Mouse (Mus musculus): Measurements from ENCODE around the gene Iffo2. TPM values are rescaled to one million over a fixed set of nuclear protein-coding genes. Genes with fewer than 3 reads are reported as not detected.

Iffo2 gene
- polyA plus RNA-seq, 1 experiment, result 9.5 TPM

DNA sequence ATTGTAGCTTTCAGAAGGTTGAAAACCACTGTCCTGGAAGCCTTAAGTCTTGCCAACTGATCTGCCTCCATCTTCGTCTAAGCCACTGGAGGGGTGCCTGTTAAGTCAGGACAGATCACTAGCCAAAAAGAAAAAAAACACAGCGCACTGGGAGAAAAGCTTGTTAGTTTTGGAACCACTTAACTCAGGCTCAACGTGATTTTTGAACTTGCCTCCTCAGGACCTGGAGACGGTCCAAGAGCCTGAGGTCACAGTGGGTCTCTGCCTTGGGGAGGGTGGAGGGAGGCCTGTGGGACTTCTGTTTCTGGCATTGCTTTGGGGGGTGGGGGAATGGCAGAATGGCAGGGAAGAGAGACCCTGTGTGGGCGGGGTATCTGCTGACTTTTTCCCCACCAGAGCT, 100.8 kb downstream of the Iffo2 start:
- no peak overlapping the region for H3K4me3 ChIP-seq (ENCODE audit: insufficient read depth, low read length)
- H3K4me1 ChIP-seq (ENCODE audit: control insufficient read depth, insufficient read depth, low read length), result no peaks in the 10 kb centered on the region
- TF ChIP-seq CTCF (IDR thresholded peaks at IDR 0.05; ENCODE audit: low read depth, low read length) (no peak), POLR2A (IDR thresholded peaks at IDR 0.05; ENCODE audit: borderline replicate concordance, low read depth, low read length) (no peak)
- H3K27ac ChIP-seq (ENCODE audit: insufficient read depth, low read depth, low read length), result no peak overlapping the region

DNA sequence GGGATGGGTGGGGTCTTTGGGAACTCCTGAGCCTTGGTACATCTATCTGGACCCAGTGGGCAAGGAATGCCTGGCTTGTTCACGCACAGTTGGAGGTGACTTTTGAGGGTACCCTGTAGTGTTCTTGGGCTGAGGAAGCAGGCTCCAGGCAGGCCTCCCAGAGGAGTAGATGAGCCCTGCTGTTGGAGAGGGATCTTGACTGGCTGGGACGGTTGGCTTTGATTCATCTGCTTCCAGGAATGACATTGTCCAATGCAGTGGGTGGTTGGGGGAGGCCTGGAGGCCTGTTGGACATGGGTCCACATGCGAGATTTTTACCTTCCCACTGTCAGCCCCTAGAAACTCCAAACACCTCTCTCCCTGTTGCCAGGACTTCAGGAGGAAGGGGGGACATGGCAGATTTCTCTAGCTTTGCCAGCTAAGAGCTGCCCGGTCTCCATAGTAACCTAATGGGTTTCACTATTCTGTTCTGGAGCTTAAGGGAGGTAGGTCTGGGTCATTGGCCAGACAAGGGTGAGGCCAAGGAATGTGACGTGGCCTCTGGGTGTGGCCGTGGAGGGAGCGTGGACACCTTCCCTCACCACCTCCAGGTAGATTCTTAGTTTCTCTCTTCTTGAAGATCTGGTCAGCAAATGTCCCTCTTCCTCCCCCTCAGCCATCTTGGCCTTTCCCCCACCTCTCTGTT, 101.4 kb downstream of the Iffo2 start:
- no peak for TF ChIP-seq POLR2A (IDR thresholded peaks at IDR 0.05; ENCODE audit: borderline replicate concordance, low read depth, low read length)
- no peak for TF ChIP-seq CTCF (IDR thresholded peaks at IDR 0.05; ENCODE audit: low read depth, low read length)
- no peak overlapping the region for H3K4me3 ChIP-seq (ENCODE audit: insufficient read depth, low read length)
- H3K4me1 ChIP-seq (ENCODE audit: control insufficient read depth, insufficient read depth, low read length), result no peaks in the 10 kb centered on the region
- H3K27ac ChIP-seq (ENCODE audit: insufficient read depth, low read depth, low read length), result no peak overlapping the region

DNA sequence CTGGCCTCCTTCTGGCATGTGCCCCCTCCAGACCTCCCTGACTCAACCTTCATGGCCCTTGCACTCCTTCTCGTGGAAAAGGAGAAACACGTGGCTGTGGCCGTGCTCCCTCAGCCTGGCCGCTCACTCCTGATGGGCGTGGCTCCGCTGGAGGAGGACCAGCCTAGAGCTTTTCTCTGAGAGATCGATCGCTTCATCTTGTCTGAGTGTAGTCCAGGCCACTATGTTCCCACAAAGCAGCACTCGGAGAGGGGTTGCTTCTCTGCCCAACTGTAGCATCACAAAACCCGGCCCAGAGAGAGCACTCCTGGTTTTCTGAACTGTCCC, 101.9 kb downstream of the Iffo2 start:
- Histone ChIP-seq H3K4me1 (ENCODE audit: control insufficient read depth, insufficient read depth, low read length) (no peaks in the 10 kb centered on the region), H3K4me3 (ENCODE audit: insufficient read depth, low read length) (no peak overlapping the region), H3K27ac (ENCODE audit: insufficient read depth, low read depth, low read length) (no peak overlapping the region)
- TF ChIP-seq POLR2A (IDR thresholded peaks at IDR 0.05; ENCODE audit: borderline replicate concordance, low read depth, low read length) (no peak), CTCF (IDR thresholded peaks at IDR 0.05; ENCODE audit: low read depth, low read length) (no peak)

DNA sequence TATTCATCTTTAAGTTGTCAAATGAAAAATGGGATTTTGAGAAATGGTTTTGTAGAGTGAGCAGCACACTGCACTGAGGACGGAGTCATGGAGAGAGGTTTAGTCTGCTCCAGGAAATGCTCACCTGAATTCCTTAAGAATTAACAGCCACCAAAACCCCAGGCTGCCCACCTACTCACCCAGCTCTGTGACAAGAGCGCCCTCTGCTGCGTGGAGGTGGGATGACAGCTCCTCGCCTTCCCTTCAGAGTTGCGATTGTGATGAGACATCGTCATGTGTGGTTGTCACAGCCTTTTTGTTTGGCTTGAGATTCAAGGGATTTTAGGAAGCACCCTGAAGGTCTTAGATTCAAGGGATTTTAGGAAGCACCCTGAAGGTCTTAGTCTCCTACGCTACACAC, 106.0 kb downstream of the Iffo2 start:
- Histone ChIP-seq H3K27ac (ENCODE audit: insufficient read depth, low read depth, low read length) (no peak overlapping the region), H3K4me1 (ENCODE audit: control insufficient read depth, insufficient read depth, low read length) (peaks cover 17% of the 10 kb centered on the region), H3K4me3 (ENCODE audit: insufficient read depth, low read length) (no peak overlapping the region)
- TF ChIP-seq POLR2A (IDR thresholded peaks at IDR 0.05; ENCODE audit: borderline replicate concordance, low read depth, low read length) (no peak), CTCF (IDR thresholded peaks at IDR 0.05; ENCODE audit: low read depth, low read length) (peak; percentile 96)

DNA sequence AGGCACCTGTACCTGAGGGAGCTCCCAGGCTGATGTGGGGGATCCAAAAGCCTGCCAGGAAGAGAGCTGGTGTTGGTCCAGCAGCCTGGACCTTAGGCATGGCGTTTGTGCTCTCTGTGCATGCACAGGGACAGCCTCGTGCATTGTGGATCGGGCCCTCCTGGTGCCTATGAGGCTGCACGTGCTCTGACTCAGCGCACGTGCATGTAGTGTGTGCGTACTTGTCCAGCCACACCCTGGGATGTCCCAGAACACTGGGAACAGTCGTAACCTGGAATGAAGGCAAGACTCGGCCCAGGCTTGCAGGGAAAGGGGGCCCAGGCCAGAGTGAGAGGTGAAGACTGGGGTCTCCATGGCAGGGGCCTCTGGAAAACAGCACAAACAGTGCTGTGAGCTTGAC, 107.5 kb downstream of the Iffo2 start:
- no peak overlapping the region for H3K27ac ChIP-seq (ENCODE audit: insufficient read depth, low read depth, low read length)
- TF ChIP-seq POLR2A (IDR thresholded peaks at IDR 0.05; ENCODE audit: borderline replicate concordance, low read depth, low read length), result no peak
- no peak for TF ChIP-seq CTCF (IDR thresholded peaks at IDR 0.05; ENCODE audit: low read depth, low read length)
- no peak overlapping the region for H3K4me3 ChIP-seq (ENCODE audit: insufficient read depth, low read length)
- H3K4me1 ChIP-seq (ENCODE audit: control insufficient read depth, insufficient read depth, low read length), result peaks cover 17% of the 10 kb centered on the region

DNA sequence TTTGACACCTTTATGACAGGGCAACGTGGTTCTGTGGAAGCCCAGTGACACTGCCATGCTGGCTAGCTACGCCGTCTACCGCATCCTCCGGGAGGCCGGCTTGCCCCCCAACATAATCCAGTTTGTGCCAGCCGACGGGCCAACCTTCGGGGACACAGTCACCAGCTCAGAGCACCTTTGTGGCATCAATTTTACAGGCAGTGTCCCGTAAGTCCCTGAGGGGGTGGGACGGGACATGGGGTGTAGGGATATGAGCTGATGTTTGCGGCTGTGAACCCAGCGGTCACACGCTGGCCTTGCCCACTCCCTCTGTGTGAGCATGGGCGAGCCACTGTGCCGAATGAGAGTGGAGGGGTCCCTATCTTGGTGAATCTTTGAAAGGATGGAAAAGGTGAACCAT, 108.0 kb downstream of the Iffo2 start:
- H3K4me3 ChIP-seq (ENCODE audit: insufficient read depth, low read length), result no peak overlapping the region
- no peak overlapping the region for H3K27ac ChIP-seq (ENCODE audit: insufficient read depth, low read depth, low read length)
- H3K4me1 ChIP-seq (ENCODE audit: control insufficient read depth, insufficient read depth, low read length), result peaks cover 17% of the 10 kb centered on the region
- TF ChIP-seq POLR2A (IDR thresholded peaks at IDR 0.05; ENCODE audit: borderline replicate concordance, low read depth, low read length) (no peak), CTCF (IDR thresholded peaks at IDR 0.05; ENCODE audit: low read depth, low read length) (no peak)

DNA sequence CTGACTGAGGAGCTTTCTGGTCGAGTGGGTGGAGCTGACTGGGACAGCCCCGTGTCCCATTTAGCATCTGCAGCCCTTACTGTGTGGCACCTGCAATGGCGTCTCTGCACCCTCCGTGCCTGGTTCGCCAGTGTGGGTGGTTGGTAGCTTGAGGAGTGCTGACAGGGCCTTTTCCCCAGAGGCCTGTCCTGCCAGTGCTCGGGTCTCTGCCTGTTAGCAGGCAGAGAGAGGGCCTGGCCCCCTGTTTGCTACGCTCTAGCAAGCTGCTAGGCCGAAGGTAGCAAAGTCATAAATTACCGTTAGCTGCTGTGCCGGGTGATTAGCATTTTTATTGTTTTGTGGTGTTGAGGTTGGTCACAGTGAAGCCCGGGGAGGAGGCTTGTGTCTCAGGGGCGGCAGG, 109.5 kb downstream of the Iffo2 start:
- no peak overlapping the region for H3K27ac ChIP-seq (ENCODE audit: insufficient read depth, low read depth, low read length)
- TF ChIP-seq POLR2A (IDR thresholded peaks at IDR 0.05; ENCODE audit: borderline replicate concordance, low read depth, low read length) (no peak), CTCF (IDR thresholded peaks at IDR 0.05; ENCODE audit: low read depth, low read length) (no peak)
- peaks cover 17% of the 10 kb centered on the region for H3K4me1 ChIP-seq (ENCODE audit: control insufficient read depth, insufficient read depth, low read length)
- H3K4me3 ChIP-seq (ENCODE audit: insufficient read depth, low read length), result no peak overlapping the region

DNA sequence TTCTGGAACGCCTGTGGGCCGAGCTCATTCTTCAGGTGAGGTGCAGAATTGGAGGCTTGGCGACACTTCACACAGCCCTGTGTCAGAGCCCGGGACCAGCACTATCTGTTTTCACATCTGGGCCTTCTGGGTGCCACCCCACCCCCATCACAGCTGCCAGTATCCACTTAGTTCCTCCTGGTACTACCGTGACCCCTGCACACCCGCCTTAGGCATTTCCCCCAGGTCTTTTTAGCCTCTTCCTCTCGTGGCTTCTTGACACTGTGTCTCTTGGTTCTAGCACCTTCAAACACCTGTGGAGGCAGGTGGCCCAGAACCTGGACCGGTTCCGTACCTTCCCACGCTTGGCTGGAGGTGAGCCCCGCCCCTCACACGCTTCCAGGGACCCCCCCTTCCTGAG, 110.0 kb downstream of the Iffo2 start:
- H3K27ac ChIP-seq (ENCODE audit: insufficient read depth, low read depth, low read length), result no peak overlapping the region
- TF ChIP-seq CTCF (IDR thresholded peaks at IDR 0.05; ENCODE audit: low read depth, low read length) (no peak), POLR2A (IDR thresholded peaks at IDR 0.05; ENCODE audit: borderline replicate concordance, low read depth, low read length) (no peak)
- H3K4me3 ChIP-seq (ENCODE audit: insufficient read depth, low read length), result no peak overlapping the region
- peaks cover 17% of the 10 kb centered on the region for H3K4me1 ChIP-seq (ENCODE audit: control insufficient read depth, insufficient read depth, low read length)

DNA sequence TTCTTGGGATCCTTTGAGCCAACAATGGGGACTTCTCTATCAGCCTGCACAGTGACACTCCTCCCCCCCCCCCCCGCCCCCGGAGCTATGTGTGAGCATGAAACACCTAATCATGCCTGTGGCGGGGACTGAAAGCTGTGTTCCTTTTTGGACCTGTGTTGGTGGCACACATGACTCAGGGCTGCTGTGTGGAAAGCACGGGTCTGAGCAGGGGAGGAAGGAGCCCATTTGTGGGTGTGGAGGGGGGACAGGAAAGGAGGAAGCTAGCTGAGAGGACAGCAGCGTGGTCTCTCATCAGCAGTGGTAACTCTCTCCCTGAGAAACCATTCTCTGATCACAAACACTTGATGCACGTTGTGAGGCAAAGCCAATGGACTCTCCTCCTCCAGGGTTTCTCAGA, 110.4 kb downstream of the Iffo2 start:
- H3K4me3 ChIP-seq (ENCODE audit: insufficient read depth, low read length), result no peak overlapping the region
- no peak for TF ChIP-seq CTCF (IDR thresholded peaks at IDR 0.05; ENCODE audit: low read depth, low read length)
- no peak for TF ChIP-seq POLR2A (IDR thresholded peaks at IDR 0.05; ENCODE audit: borderline replicate concordance, low read depth, low read length)

DNA sequence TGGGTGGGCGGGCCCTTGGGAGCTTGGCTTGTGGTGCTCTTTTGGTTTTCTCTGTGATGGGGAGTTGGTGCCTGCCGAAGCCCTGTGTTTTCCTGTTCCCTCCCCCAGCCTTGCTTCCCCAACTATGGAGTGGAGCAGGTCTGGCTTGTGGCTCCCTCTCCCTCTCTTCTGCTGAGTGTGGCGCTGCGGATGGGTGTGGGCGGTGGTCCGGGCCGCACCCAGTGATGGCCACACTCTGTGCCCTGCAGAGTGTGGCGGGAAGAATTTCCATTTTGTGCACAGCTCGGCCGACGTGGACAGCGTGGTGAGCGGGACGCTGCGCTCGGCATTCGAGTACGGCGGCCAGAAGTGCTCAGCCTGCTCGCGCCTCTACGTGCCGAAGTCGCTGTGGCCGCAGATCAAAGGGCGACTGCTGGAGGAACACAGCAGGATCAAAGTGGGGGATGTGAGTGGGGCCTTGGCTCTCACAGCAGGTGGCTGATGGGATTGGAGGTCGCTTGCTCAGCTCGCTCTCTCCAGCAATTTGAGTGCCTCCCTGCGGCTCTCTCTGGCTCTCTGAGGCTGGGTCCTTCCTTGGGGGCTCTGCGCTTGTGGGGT, 111.6 kb downstream of the Iffo2 start:
- peaks cover 17% of the 10 kb centered on the region for H3K4me1 ChIP-seq (ENCODE audit: control insufficient read depth, insufficient read depth, low read length)
- H3K4me3 ChIP-seq (ENCODE audit: insufficient read depth, low read length), result no peak overlapping the region
- no peak overlapping the region for H3K27ac ChIP-seq (ENCODE audit: insufficient read depth, low read depth, low read length)
- TF ChIP-seq POLR2A (IDR thresholded peaks at IDR 0.05; ENCODE audit: borderline replicate concordance, low read depth, low read length) (no peak), CTCF (IDR thresholded peaks at IDR 0.05; ENCODE audit: low read depth, low read length) (no peak)

More for the DNA sequence above, 110.4 kb downstream of the Iffo2 start:
- Histone ChIP-seq H3K4me1 (ENCODE audit: control insufficient read depth, insufficient read depth, low read length) (peaks cover 17% of the 10 kb centered on the region), H3K27ac (ENCODE audit: insufficient read depth, low read depth, low read length) (peak overlapping the region; percentile 25; the same call in 1 of the 2 replicates)

Measured in bone marrow macrophage, adult 2 months (primary cell).